Mouse (Mus musculus) kidney, postnatal 0 days (tissue): ENCODE measurements at regions not wholly inside any gene's neighbourhood (a gene's known extent, or its start where the extent isn't known, plus 50 kb on each side); places are given as distances from the start of the nearest gene placed in this dataset.

Experiments
- ATAC-seq: fragments of 200-750 bp; cut with Nextera tagmentation; replicated peaks from 2 replicates; pipeline ENCODE4 v1.8.0; 2017; ENCODE audit warnings: low read depth, moderate number of reproducible peaks, moderate TSS enrichment, moderate library complexity; ENCODE audit not compliant: low FRiP score
- DNase-seq: peaks from one replicate; pipeline ENCODE4 v3.0.0-alpha.2; 2016; ENCODE audit warnings: low spot score
- H3K27ac ChIP-seq: fragments of 300-500 bp; sonication (generic); 2 replicates; pipeline ENCODE4 v1.5.1; 2014; ENCODE audit warnings: mild to moderate bottlenecking
- H3K27me3 ChIP-seq: fragments of 300-500 bp; sonication (generic); 2 replicates; pipeline ENCODE4 v1.6.1; 2014; ENCODE audit warnings: low read length, mixed read lengths; ENCODE audit not compliant: insufficient read depth
- H3K36me3 ChIP-seq: fragments of 300-500 bp; sonication (generic); 2 replicates; pipeline ENCODE4 v1.6.1; 2014; ENCODE audit warnings: low read length, mixed read lengths; ENCODE audit not compliant: insufficient read depth
- H3K4me1 ChIP-seq: fragments of 300-500 bp; sonication (generic); replicated peaks from 2 replicates; pipeline ENCODE4 v1.6.1; 2014; ENCODE audit warnings: antibody characterized with exemption, low read length, mixed read lengths; ENCODE audit not compliant: insufficient read depth
- H3K4me2 ChIP-seq: fragments of 300-500 bp; sonication (generic); 2 replicates; pipeline ENCODE4 v1.6.1; 2014; ENCODE audit warnings: mild to moderate bottlenecking, low read length, moderate library complexity, mixed read lengths
- H3K4me3 ChIP-seq: fragments of 300-500 bp; sonication (generic); replicated peaks from 2 replicates; pipeline ENCODE4 v1.5.1; 2014; ENCODE audit warnings: low read depth, low read length
- H3K9ac ChIP-seq: fragments of 300-500 bp; sonication (generic); 2 replicates; pipeline ENCODE4 v1.6.1; 2014; ENCODE audit warnings: low read depth, low read length
- H3K9me3 ChIP-seq: fragments of 300-500 bp; sonication (generic); replicated peaks from 2 replicates; pipeline ENCODE4 v1.6.1; 2016; ENCODE audit warnings: low read length, inconsistent platforms, mixed read lengths
- CTCF ChIP-seq: IDR thresholded peaks from 2 replicates; pipeline ENCODE4 v1.5.1; 2016; ENCODE audit warnings: antibody characterized with exemption, low read depth, mild to moderate bottlenecking, moderate library complexity
- WGBS: fragments of 180-500 bp; shearing (Covaris S2); extraction: QIAGEN DNeasy Blood & Tissue Kit; methylation state at CpG from one replicate; pipeline ENCODE4 v1.1.7; 2014; 5-methylcytosine and 5-hydroxymethylcytosine counted together

- 76% methylated on average over 6 of the region's 6 CpGs for WGBS
- DNase-seq (no peak), ATAC-seq (no peak)
- no peak overlapping the region for H3K9ac ChIP-seq
- no peak overlapping the region for H3K27ac ChIP-seq
- no peak for TF ChIP-seq CTCF
- H3K4me2 ChIP-seq: no peak overlapping the region
- H3K4me1 ChIP-seq: no peaks in the 10 kb centered on the region
- H3K9me3 ChIP-seq: no peaks in the 10 kb centered on the region
- no peaks in the 10 kb centered on the region for H3K36me3 ChIP-seq
- no peak overlapping the region for H3K4me3 ChIP-seq
- H3K27me3 ChIP-seq: no peaks in the 10 kb centered on the region
Observed at GRCm38 (mm10) chr12:94749747-94750515, 942.1 kb upstream of the Flrt2 start.

- H3K27me3 ChIP-seq: no peaks in the 10 kb centered on the region
- no peak overlapping the region for H3K4me3 ChIP-seq
- no peak overlapping the region for H3K27ac ChIP-seq
- no peak for TF ChIP-seq CTCF
- H3K4me2 ChIP-seq: no peak overlapping the region
- ATAC-seq (no peak), DNase-seq (no peak)
- H3K9me3 ChIP-seq: no peaks in the 10 kb centered on the region
- H3K9ac ChIP-seq: no peak overlapping the region
- WGBS: 92% methylated on average over 2 of the region's 2 CpGs
- H3K36me3 ChIP-seq: no peaks in the 10 kb centered on the region
- no peaks in the 10 kb centered on the region for H3K4me1 ChIP-seq
Observed at GRCm38 (mm10) chr12:94755754-94756153, 936.3 kb upstream of the Flrt2 start.

GRCm38 (mm10) chr12:94795913-94796615 is 896.0 kb upstream of the Flrt2 start:
- no peak for ATAC-seq

GRCm38 (mm10) chr12:94804692-94805091 is 887.3 kb upstream of the Flrt2 start:
- no peak overlapping the region for H3K27ac ChIP-seq
- no peak overlapping the region for H3K4me2 ChIP-seq
- H3K4me3 ChIP-seq: no peak overlapping the region
- H3K27me3 ChIP-seq: no peaks in the 10 kb centered on the region
- no peak for TF ChIP-seq CTCF
- no peak overlapping the region for H3K9ac ChIP-seq
- no peaks in the 10 kb centered on the region for H3K4me1 ChIP-seq
- H3K9me3 ChIP-seq: no peaks in the 10 kb centered on the region
- no peaks in the 10 kb centered on the region for H3K36me3 ChIP-seq
- ATAC-seq: no peak
- 89% methylated on average over 1 of the region's 1 CpGs for WGBS
- no peak for DNase-seq

More at GRCm38 (mm10) chr12:94795913-94796615, 896.0 kb upstream of the Flrt2 start:
- H3K4me2 ChIP-seq: no peak overlapping the region
- WGBS: 27% methylated on average over 5 of the region's 5 CpGs
- H3K36me3 ChIP-seq: no peaks in the 10 kb centered on the region
- no peak overlapping the region for H3K4me3 ChIP-seq
- H3K27me3 ChIP-seq: no peaks in the 10 kb centered on the region
- TF ChIP-seq CTCF: no peak
- H3K9me3 ChIP-seq: no peaks in the 10 kb centered on the region
- H3K4me1 ChIP-seq: no peaks in the 10 kb centered on the region
- no peak for DNase-seq
- H3K27ac ChIP-seq: no peak overlapping the region
- H3K9ac ChIP-seq: no peak overlapping the region

GRCm38 (mm10) chr12:94831400-94831799 is 860.6 kb upstream of the Flrt2 start:
- H3K4me2 ChIP-seq: no peak overlapping the region
- no peak overlapping the region for H3K4me3 ChIP-seq
- H3K9ac ChIP-seq: no peak overlapping the region
- H3K9me3 ChIP-seq: no peaks in the 10 kb centered on the region
- no peak for TF ChIP-seq CTCF
- 76% methylated on average over 2 of the region's 2 CpGs for WGBS
- no peak for DNase-seq
- no peak overlapping the region for H3K27ac ChIP-seq
- H3K27me3 ChIP-seq: no peaks in the 10 kb centered on the region
- no peaks in the 10 kb centered on the region for H3K4me1 ChIP-seq
- H3K36me3 ChIP-seq: no peaks in the 10 kb centered on the region
- ATAC-seq: no peak

- ATAC-seq (no peak), DNase-seq (no peak)
- no peaks in the 10 kb centered on the region for H3K36me3 ChIP-seq
- no peak overlapping the region for H3K9ac ChIP-seq
- H3K27me3 ChIP-seq: no peaks in the 10 kb centered on the region
- no peak for TF ChIP-seq CTCF
- H3K9me3 ChIP-seq: no peaks in the 10 kb centered on the region
- no peak overlapping the region for H3K4me3 ChIP-seq
- no peak overlapping the region for H3K27ac ChIP-seq
- H3K4me2 ChIP-seq: no peak overlapping the region
- H3K4me1 ChIP-seq: no peaks in the 10 kb centered on the region
Observed at GRCm38 (mm10) chr12:94862720-94863119, 829.3 kb upstream of the Flrt2 start.
